Mouse (Mus musculus) neural tube, embryonic 12.5 days (tissue): ENCODE data around the gene Mipep. TPM values are rescaled to one million over a fixed set of nuclear protein-coding genes. Genes with fewer than 3 reads are reported as not detected.

Experiments
- ATAC-seq: fragments of 200-750 bp; cut with Nextera tagmentation; 2 replicates; pipeline ENCODE4 v1.8.0; 2017; ENCODE audit warnings: low read depth, mild to moderate bottlenecking, moderate TSS enrichment, moderate library complexity; ENCODE audit not compliant: low FRiP score
- H3K27ac ChIP-seq: fragments of 300-500 bp; sonication (generic); 2 replicates; pipeline ENCODE4 v1.5.1; 2016
- H3K27me3 ChIP-seq: fragments of 300-500 bp; sonication (generic); replicated peaks from 2 replicates; pipeline ENCODE4 v1.6.1; 2016; ENCODE audit warnings: mild to moderate bottlenecking
- H3K36me3 ChIP-seq: fragments of 300-500 bp; sonication (generic); 2 replicates; pipeline ENCODE4 v1.6.1; 2016; ENCODE audit warnings: mild to moderate bottlenecking
- H3K4me1 ChIP-seq: fragments of 300-500 bp; sonication (generic); 2 replicates; pipeline ENCODE4 v1.6.1; 2016
- H3K4me2 ChIP-seq: fragments of 300-500 bp; sonication (generic); replicated peaks from 2 replicates; pipeline ENCODE4 v1.6.1; 2016; ENCODE audit warnings: mild to moderate bottlenecking
- H3K4me3 ChIP-seq: fragments of 300-500 bp; sonication (generic); 2 replicates; pipeline ENCODE4 v1.5.1; 2016
- H3K9ac ChIP-seq: fragments of 300-500 bp; sonication (generic); 2 replicates; pipeline ENCODE4 v1.6.1; 2016; ENCODE audit warnings: mild to moderate bottlenecking
- H3K9me3 ChIP-seq: fragments of 300-500 bp; sonication (generic); 2 replicates; pipeline ENCODE4 v1.6.1; 2016; ENCODE audit warnings: mild to moderate bottlenecking
- WGBS: fragments of 180-500 bp; shearing (Covaris S2); methylation state at CpG from one replicate; pipeline ENCODE4 v1.1.7; 2016; 5-methylcytosine and 5-hydroxymethylcytosine counted together
- polyA plus RNA-seq: library from polyadenylated mRNA; unstranded; fragments of >200 nt; fragmentation: Nextera tagmentation; extraction: Ambion mirVana; gene quantifications from 2 replicates; pipeline ENCODE4 v1.2.1, GENCODE M21; 2016

Gene Mipep
- polyA plus RNA-seq, 1 experiment from 2014 or later, result 20.3 TPM

- Histone ChIP-seq H3K4me2 (no peak overlapping the region), H3K4me1 (no peaks in the 10 kb centered on the region), H3K4me3 (no peak overlapping the region), H3K27ac (no peak overlapping the region), H3K9ac (no peak overlapping the region), H3K9me3 (no peaks in the 10 kb centered on the region), H3K36me3 (peaks cover 11% of the 10 kb centered on the region), H3K27me3 (no peaks in the 10 kb centered on the region)
- ATAC-seq, result no peak
- WGBS, result 89% methylated on average over 8 of the region's 8 CpGs
These were observed 25.5 kb downstream of the Mipep start for GRCm38 (mm10) chr14:60809881-60810280.

GRCm38 (mm10) chr14:60811547-60811946, 27.2 kb downstream of the Mipep start:
- Histone ChIP-seq H3K4me2 (no peak overlapping the region), H3K4me1 (no peaks in the 10 kb centered on the region), H3K27me3 (no peaks in the 10 kb centered on the region), H3K4me3 (no peak overlapping the region), H3K27ac (no peak overlapping the region), H3K9ac (no peak overlapping the region), H3K36me3 (peaks cover 11% of the 10 kb centered on the region), H3K9me3 (no peaks in the 10 kb centered on the region)
- no peak for ATAC-seq
- WGBS, result 91% methylated on average over 4 of the region's 4 CpGs

GRCm38 (mm10) chr14:60815098-60815497, 30.7 kb downstream of the Mipep start:
- no peak for ATAC-seq
- 89% methylated on average over 5 of the region's 5 CpGs for WGBS

GRCm38 (mm10) chr14:60818045-60818444, 33.7 kb downstream of the Mipep start:
- no peak overlapping the region for H3K9ac ChIP-seq
- H3K4me2 ChIP-seq, result no peak overlapping the region
- WGBS, result 85% methylated on average over 5 of the region's 5 CpGs
- no peaks in the 10 kb centered on the region for H3K4me1 ChIP-seq
- no peaks in the 10 kb centered on the region for H3K27me3 ChIP-seq
- no peaks in the 10 kb centered on the region for H3K9me3 ChIP-seq
- peaks cover 6% of the 10 kb centered on the region for H3K36me3 ChIP-seq
- no peak overlapping the region for H3K4me3 ChIP-seq
- no peak for ATAC-seq
- no peak overlapping the region for H3K27ac ChIP-seq

More at GRCm38 (mm10) chr14:60815098-60815497, 30.7 kb downstream of the Mipep start:
- no peak overlapping the region for H3K27ac ChIP-seq
- H3K4me1 ChIP-seq, result no peaks in the 10 kb centered on the region
- H3K9ac ChIP-seq, result no peak overlapping the region
- H3K9me3 ChIP-seq, result no peaks in the 10 kb centered on the region
- H3K27me3 ChIP-seq, result no peaks in the 10 kb centered on the region
- no peak overlapping the region for H3K4me2 ChIP-seq
- no peak overlapping the region for H3K4me3 ChIP-seq
- peaks cover 11% of the 10 kb centered on the region for H3K36me3 ChIP-seq

- no peak for ATAC-seq
- no peak overlapping the region for H3K4me2 ChIP-seq
- WGBS, result 89% methylated on average over 2 of the region's 2 CpGs
- no peaks in the 10 kb centered on the region for H3K27me3 ChIP-seq
- H3K9ac ChIP-seq, result no peak overlapping the region
- no peaks in the 10 kb centered on the region for H3K4me1 ChIP-seq
- no peak overlapping the region for H3K4me3 ChIP-seq
- H3K27ac ChIP-seq, result no peak overlapping the region
- H3K36me3 ChIP-seq, result peaks cover 24% of the 10 kb centered on the region
- peaks cover 5% of the 10 kb centered on the region; the same call in 1 of the 2 replicates for H3K9me3 ChIP-seq
These were observed 45.7 kb downstream of the Mipep start for GRCm38 (mm10) chr14:60830096-60830495.

- WGBS, result 66% methylated on average over 6 of the region's 6 CpGs
- no peak overlapping the region for H3K27ac ChIP-seq
- H3K4me3 ChIP-seq, result no peak overlapping the region
- no peaks in the 10 kb centered on the region for H3K4me1 ChIP-seq
- H3K27me3 ChIP-seq, result no peaks in the 10 kb centered on the region
- H3K36me3 ChIP-seq, result peaks cover 12% of the 10 kb centered on the region
- peaks cover 5% of the 10 kb centered on the region; the same call in 1 of the 2 replicates for H3K9me3 ChIP-seq
- no peak for ATAC-seq
- no peak overlapping the region for H3K9ac ChIP-seq
- no peak overlapping the region for H3K4me2 ChIP-seq
These were observed 52.3 kb downstream of the Mipep start for GRCm38 (mm10) chr14:60836709-60837108.

GRCm38 (mm10) chr14:60839654-60840053, 55.3 kb downstream of the Mipep start:
- Histone ChIP-seq H3K4me1 (no peaks in the 10 kb centered on the region), H3K4me2 (no peak overlapping the region), H3K9me3 (no peaks in the 10 kb centered on the region), H3K36me3 (no peaks in the 10 kb centered on the region), H3K4me3 (no peak overlapping the region), H3K27ac (no peak overlapping the region), H3K27me3 (no peaks in the 10 kb centered on the region), H3K9ac (no peak overlapping the region)
- 84% methylated on average over 8 of the region's 8 CpGs for WGBS
- no peak for ATAC-seq

GRCm38 (mm10) chr14:60841977-60842659, 57.7 kb downstream of the Mipep start:
- H3K9me3 ChIP-seq, result no peaks in the 10 kb centered on the region
- H3K27me3 ChIP-seq, result no peaks in the 10 kb centered on the region
- H3K4me2 ChIP-seq, result no peak overlapping the region
- H3K9ac ChIP-seq, result no peak overlapping the region
- H3K4me3 ChIP-seq, result no peak overlapping the region
- H3K36me3 ChIP-seq, result peaks cover 3% of the 10 kb centered on the region; the same call in 1 of the 2 replicates
- H3K27ac ChIP-seq, result no peak overlapping the region
- no peak for ATAC-seq
- H3K4me1 ChIP-seq, result no peaks in the 10 kb centered on the region
- 76% methylated on average over 14 of the region's 14 CpGs for WGBS

- no peaks in the 10 kb centered on the region for H3K27me3 ChIP-seq
- no peak overlapping the region for H3K9ac ChIP-seq
- no peak overlapping the region for H3K4me3 ChIP-seq
- no peaks in the 10 kb centered on the region for H3K4me1 ChIP-seq
- no peak overlapping the region for H3K4me2 ChIP-seq
- no peak for ATAC-seq
- H3K27ac ChIP-seq, result no peak overlapping the region
- H3K36me3 ChIP-seq, result peaks cover 7% of the 10 kb centered on the region
- 97% methylated on average over 7 of the region's 7 CpGs for WGBS
- no peaks in the 10 kb centered on the region for H3K9me3 ChIP-seq
These were observed 59.2 kb downstream of the Mipep start for GRCm38 (mm10) chr14:60843596-60843995.

GRCm38 (mm10) chr14:60845261-60846045, 61.1 kb downstream of the Mipep start:
- H3K4me3 ChIP-seq, result no peak overlapping the region
- no peak overlapping the region for H3K9ac ChIP-seq
- H3K9me3 ChIP-seq, result no peaks in the 10 kb centered on the region
- H3K4me2 ChIP-seq, result no peak overlapping the region
- H3K27ac ChIP-seq, result no peak overlapping the region
- peaks cover 12% of the 10 kb centered on the region for H3K36me3 ChIP-seq
- no peak for ATAC-seq
- H3K4me1 ChIP-seq, result no peaks in the 10 kb centered on the region
- H3K27me3 ChIP-seq, result no peaks in the 10 kb centered on the region
- WGBS, result 70% methylated on average over 10 of the region's 10 CpGs

- no peak overlapping the region for H3K4me3 ChIP-seq
- no peaks in the 10 kb centered on the region for H3K27me3 ChIP-seq
- WGBS, result 93% methylated on average over 5 of the region's 5 CpGs
- H3K9ac ChIP-seq, result no peak overlapping the region
- peaks cover 14% of the 10 kb centered on the region for H3K36me3 ChIP-seq
- ATAC-seq, result no peak
- no peaks in the 10 kb centered on the region for H3K9me3 ChIP-seq
- H3K4me2 ChIP-seq, result no peak overlapping the region
- no peak overlapping the region for H3K27ac ChIP-seq
- H3K4me1 ChIP-seq, result no peaks in the 10 kb centered on the region
These were observed 61.8 kb downstream of the Mipep start for GRCm38 (mm10) chr14:60846174-60846573.

- Histone ChIP-seq H3K9me3 (no peaks in the 10 kb centered on the region), H3K4me3 (no peak overlapping the region), H3K36me3 (peaks cover 23% of the 10 kb centered on the region), H3K4me2 (no peak overlapping the region), H3K27ac (no peak overlapping the region), H3K27me3 (no peaks in the 10 kb centered on the region), H3K4me1 (no peaks in the 10 kb centered on the region), H3K9ac (no peak overlapping the region)
- 86% methylated on average over 5 of the region's 5 CpGs for WGBS
- ATAC-seq, result no peak
These were observed 63.8 kb downstream of the Mipep start for GRCm38 (mm10) chr14:60848194-60848593.
